Mouse (Mus musculus) olfactory bulb, adult 2 months (tissue): Measurements from ENCODE around the gene Mrpl27. TPM values are rescaled to one million over a fixed set of nuclear protein-coding genes. Genes with fewer than 3 reads are reported as not detected.

Experiments
- H3K27ac ChIP-seq: fragments of 200-500 bp; 2 replicates; pipeline ENCODE4 v1.5.1; 2012; ENCODE audit warnings: low read depth, low read length; ENCODE audit not compliant: insufficient read depth
- H3K4me1 ChIP-seq: fragments of 200-500 bp; 2 replicates; pipeline ENCODE4 v1.6.1; 2012; ENCODE audit warnings: low read length; ENCODE audit not compliant: control insufficient read depth, insufficient read depth
- H3K4me3 ChIP-seq: fragments of 200-500 bp; 2 replicates; pipeline ENCODE4 v1.5.1; 2012; ENCODE audit warnings: mild to moderate bottlenecking, low read depth, low read length, moderate library complexity; ENCODE audit not compliant: insufficient read depth
- CTCF ChIP-seq: fragments of 200-500 bp; IDR thresholded peaks from 2 replicates; pipeline ENCODE4 v1.5.1; 2012; ENCODE audit warnings: low read depth, mild to moderate bottlenecking, low read length, moderate library complexity; ENCODE audit not compliant: insufficient read depth
- POLR2A ChIP-seq: fragments of 200-500 bp; IDR thresholded peaks from 2 replicates; pipeline ENCODE4 v1.6.1; 2012; ENCODE audit warnings: mild to moderate bottlenecking, low read depth, low read length, moderate library complexity; ENCODE audit not compliant: insufficient read depth
- WGBS: fragments of 180-500 bp; shearing (Covaris S2); methylation state at CpG from one replicate; pipeline ENCODE4 v1.1.7; 2018; 5-methylcytosine and 5-hydroxymethylcytosine counted together
- polyA plus RNA-seq: library from polyadenylated mRNA; stranded (reverse); fragments of >200 nt; gene quantifications from 2 replicates; pipeline ENCODE4 v1.2.4, GENCODE M21; 2012; ENCODE audit warnings: low replicate concordance; ENCODE audit not compliant: missing spikeins, insufficient read depth, insufficient read length

The Mrpl27 gene
- not detected in 2 replicates for polyA plus RNA-seq

- H3K27ac ChIP-seq, result peak within 1 kb of the TSS; percentile 99
- H3K4me1 ChIP-seq, result peaks cover 10% of the 10 kb centered on the region
- under 1% methylated on average over 32 of the region's 32 CpGs for WGBS
- H3K4me3 ChIP-seq, result peak within 1 kb of the TSS; percentile 83
- TF ChIP-seq CTCF (no peak), POLR2A (peak; percentile 57)
Measured at GRCm38 (mm10) chr11:94653663-94654436, at the start of gene Mrpl27, which contains the start of gene Eme1. Mrpl27 (plus strand) TSS chr11:94653767. Eme1 (minus strand) TSS chr11:94653964.

DNA sequence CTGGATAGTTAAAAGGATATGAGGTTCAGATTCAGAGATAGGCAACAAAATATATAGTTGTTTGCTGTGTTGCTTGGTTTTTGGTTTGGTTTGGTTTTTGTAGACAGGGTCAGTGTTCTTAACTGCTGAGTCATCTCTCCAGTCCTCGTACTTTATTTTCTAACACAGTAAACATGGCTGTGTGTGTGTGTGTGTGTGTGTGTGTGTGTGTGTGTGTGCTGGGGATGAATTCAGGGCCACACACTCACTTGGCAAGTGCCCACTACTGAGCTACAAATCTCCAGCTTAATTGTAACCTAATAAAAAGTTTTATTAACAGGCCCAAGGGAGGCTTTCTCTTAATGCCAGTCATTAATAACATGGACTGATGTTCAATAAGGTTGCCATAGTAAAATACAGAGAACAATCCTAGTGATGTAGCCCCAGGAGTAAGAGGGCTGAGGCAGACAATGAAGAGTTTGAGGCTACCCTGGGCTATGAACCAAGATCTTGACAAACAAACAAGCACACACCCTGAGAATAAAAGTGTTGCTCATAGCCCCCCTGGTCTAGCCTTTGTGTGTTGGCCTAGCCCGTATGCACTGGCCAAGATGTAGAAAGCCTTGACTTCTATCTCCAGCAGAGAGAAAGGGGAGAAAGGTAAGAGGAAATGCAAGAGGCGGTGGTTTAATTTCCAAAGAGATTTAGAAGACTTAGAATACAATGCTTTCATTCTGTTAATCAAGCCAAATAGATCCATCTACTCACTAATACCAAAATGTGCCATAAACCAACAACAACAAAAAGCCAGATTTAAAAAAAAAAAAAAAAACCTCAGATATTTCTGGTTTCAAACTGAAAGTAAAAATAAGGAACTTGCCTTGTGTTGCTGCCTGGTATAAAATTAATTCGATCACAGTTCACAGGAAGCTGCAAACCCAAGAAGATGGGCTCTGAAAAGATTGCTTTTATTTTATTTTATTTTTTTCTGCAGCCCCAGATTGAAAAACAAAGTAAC is 42.5 kb upstream of the Mrpl27 start:
- Histone ChIP-seq H3K27ac (no peak overlapping the region), H3K4me3 (no peak overlapping the region), H3K4me1 (no peaks in the 10 kb centered on the region)
- 57% methylated on average over 4 of the region's 4 CpGs for WGBS
- TF ChIP-seq POLR2A (no peak), CTCF (no peak)

- no peak overlapping the region for H3K27ac ChIP-seq
- no peak for TF ChIP-seq POLR2A
- TF ChIP-seq CTCF, result no peak
- no peak overlapping the region for H3K4me3 ChIP-seq
- H3K4me1 ChIP-seq, result no peaks in the 10 kb centered on the region
- WGBS, result 75% methylated on average over 4 of the region's 4 CpGs
Measured at GRCm38 (mm10) chr11:94614603-94615002, 39.0 kb upstream of the Mrpl27 start.

- Histone ChIP-seq H3K27ac (no peak overlapping the region), H3K4me3 (no peak overlapping the region), H3K4me1 (no peaks in the 10 kb centered on the region)
- TF ChIP-seq POLR2A, result no peak
- TF ChIP-seq CTCF, result no peak
- 16% methylated on average over 4 of the region's 4 CpGs for WGBS
Measured at GRCm38 (mm10) chr11:94615494-94615893, 38.1 kb upstream of the Mrpl27 start.

GRCm38 (mm10) chr11:94617646-94618045 is 35.9 kb upstream of the Mrpl27 start:
- Histone ChIP-seq H3K27ac (no peak overlapping the region), H3K4me1 (no peaks in the 10 kb centered on the region), H3K4me3 (no peak overlapping the region)
- WGBS, result 97% methylated on average over 2 of the region's 2 CpGs
- TF ChIP-seq POLR2A, result no peak
- TF ChIP-seq CTCF, result no peak

DNA sequence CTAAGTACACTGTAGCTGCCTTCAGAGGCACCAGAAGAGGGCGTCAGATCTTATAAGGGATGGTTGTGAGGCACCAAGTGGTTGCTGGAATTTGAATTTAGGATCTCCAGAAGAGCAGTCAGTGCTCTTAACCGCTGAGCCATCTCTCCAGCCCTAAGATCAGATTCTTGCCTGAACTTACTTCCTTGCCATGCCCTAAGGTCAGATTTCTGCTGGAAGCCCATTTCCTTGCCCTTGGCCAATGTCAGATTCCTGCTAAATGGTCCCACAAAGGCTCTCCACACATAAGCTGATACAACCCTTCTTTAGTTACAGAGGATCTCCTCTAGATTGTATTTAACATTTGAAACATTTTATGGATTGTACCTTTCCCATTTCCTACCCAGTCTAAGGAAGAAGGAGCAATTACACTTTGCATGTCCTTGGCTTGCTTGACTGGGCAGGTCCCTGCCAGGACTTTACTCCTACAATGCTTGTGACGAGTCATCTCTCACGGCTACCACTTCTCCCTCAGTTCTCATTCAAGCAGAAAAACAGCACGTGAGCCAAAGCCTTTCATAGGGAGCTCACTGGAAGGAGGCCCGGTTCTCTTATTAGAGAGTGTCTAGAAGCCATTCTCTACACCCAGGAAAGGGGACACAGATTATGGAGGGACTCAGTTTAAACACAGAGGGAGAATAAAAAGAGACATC is 32.7 kb upstream of the Mrpl27 start:
- Histone ChIP-seq H3K4me3 (no peak overlapping the region), H3K27ac (no peak overlapping the region), H3K4me1 (no peaks in the 10 kb centered on the region)
- 36% methylated on average over 6 of the region's 6 CpGs for WGBS
- TF ChIP-seq CTCF, result no peak
- no peak for TF ChIP-seq POLR2A

- Histone ChIP-seq H3K4me3 (no peak overlapping the region), H3K4me1 (no peaks in the 10 kb centered on the region), H3K27ac (no peak overlapping the region)
- TF ChIP-seq POLR2A (no peak), CTCF (no peak)
Measured at GRCm38 (mm10) chr11:94621458-94621852, 32.1 kb upstream of the Mrpl27 start.

GRCm38 (mm10) chr11:94622162-94622561 is 31.4 kb upstream of the Mrpl27 start:
- TF ChIP-seq POLR2A (no peak), CTCF (no peak)

More at GRCm38 (mm10) chr11:94622162-94622561, 31.4 kb upstream of the Mrpl27 start:
- Histone ChIP-seq H3K27ac (no peak overlapping the region), H3K4me3 (no peak overlapping the region), H3K4me1 (no peaks in the 10 kb centered on the region)
- WGBS, result 83% methylated on average over 2 of the region's 2 CpGs
